Mouse (Mus musculus) spleen, adult 2 months (tissue): ENCODE results near the gene Taf3. TPM values are rescaled to one million over a fixed set of nuclear protein-coding genes. Genes with fewer than 3 reads are reported as not detected.

Experiments used
- DNase-seq, 2 experiments: peaks; one replicate each; pipeline versions ENCODE4 v3.0.0 to v3.0.0-alpha.2; 2012 to 2021; ENCODE audit warnings: low spot score in 2 of 2, low read depth in 1 of 2
- H3K27ac ChIP-seq: fragments of 200-500 bp; 2 replicates; pipeline ENCODE4 v1.5.1; 2012; ENCODE audit warnings: low read length, inconsistent platforms; ENCODE audit not compliant: insufficient read depth
- H3K27me3 ChIP-seq: fragments of 200-500 bp; 2 replicates; pipeline ENCODE4 v1.6.1; 2012; ENCODE audit warnings: mild to moderate bottlenecking, moderate library complexity, low read length, inconsistent platforms; ENCODE audit not compliant: control insufficient read depth, insufficient read depth
- H3K36me3 ChIP-seq: fragments of 200-500 bp; 2 replicates; pipeline ENCODE4 v1.6.1; 2012; ENCODE audit warnings: mild to moderate bottlenecking, low read length, inconsistent platforms; ENCODE audit not compliant: control insufficient read depth, insufficient read depth
- H3K4me1 ChIP-seq: fragments of 200-500 bp; 2 replicates; pipeline ENCODE4 v1.6.1; 2011; ENCODE audit warnings: inconsistent platforms; ENCODE audit not compliant: control insufficient read depth, insufficient read depth, insufficient read length
- H3K4me3 ChIP-seq: fragments of 200-500 bp; 2 replicates; pipeline ENCODE4 v1.5.1; 2011; ENCODE audit warnings: mild to moderate bottlenecking, inconsistent platforms; ENCODE audit not compliant: insufficient read depth, insufficient read length; ENCODE audit errors: extremely low read depth
- CTCF ChIP-seq: fragments of 200-500 bp; IDR thresholded peaks from 2 replicates; pipeline ENCODE4 v1.5.1; 2011; ENCODE audit warnings: mild to moderate bottlenecking, inconsistent platforms; ENCODE audit not compliant: insufficient read depth, insufficient read length, insufficient replicate concordance; ENCODE audit errors: extremely low read depth
- POLR2A ChIP-seq: fragments of 200-500 bp; IDR thresholded peaks from 2 replicates; pipeline ENCODE4 v1.6.1; 2011; ENCODE audit warnings: low read depth, low read length, inconsistent platforms
- WGBS: fragments of 180-500 bp; shearing (Covaris S2); methylation state at CpG from one replicate; pipeline ENCODE4 v1.1.7; 2018; 5-methylcytosine and 5-hydroxymethylcytosine counted together
- polyA plus RNA-seq: library from polyadenylated mRNA; depleted of rRNA; stranded (reverse); fragments of >200 nt; gene quantifications from 2 replicates; pipeline ENCODE4 v1.2.3, GENCODE M21; 2012; rRNA removed

Gene Taf3
- polyA plus RNA-seq, 1 experiment = 8.2 TPM

DNA sequence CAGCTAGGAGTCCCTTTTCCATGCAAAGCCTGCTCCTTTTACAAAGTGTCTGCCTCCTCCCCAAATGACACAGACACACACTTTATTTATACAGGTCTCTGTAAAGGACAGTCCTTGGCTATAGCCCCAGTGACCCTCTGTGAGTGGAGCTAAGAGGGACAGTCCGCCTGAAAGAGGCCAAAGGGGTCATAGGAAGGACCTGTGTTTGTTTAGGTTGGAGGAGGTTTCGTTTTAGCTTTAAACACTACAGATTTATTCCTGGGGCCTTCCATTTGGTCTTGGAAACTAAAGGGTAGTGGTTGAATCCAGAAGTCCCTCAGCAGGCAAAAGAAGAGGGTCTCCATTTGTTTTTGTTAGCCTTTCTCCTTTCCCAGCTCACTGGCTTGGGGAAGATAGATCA, 174.6 kb downstream of the Taf3 start:
- Histone ChIP-seq H3K27me3 (peaks cover 5% of the 10 kb centered on the region; the same call in 1 of the 2 replicates), H3K27ac (no peak overlapping the region), H3K4me3 (no peak overlapping the region), H3K4me1 (peaks cover 2% of the 10 kb centered on the region; the same call in 1 of the 2 replicates), H3K36me3 (0 out of 2 replicates have a peak, but pooled peaks cover 1% of the 10 kb centered on the region)
- TF ChIP-seq CTCF = no peak
- TF ChIP-seq POLR2A = no peak
- no peak for DNase-seq
- 66% methylated on average over 2 of the region's 2 CpGs for WGBS

DNA sequence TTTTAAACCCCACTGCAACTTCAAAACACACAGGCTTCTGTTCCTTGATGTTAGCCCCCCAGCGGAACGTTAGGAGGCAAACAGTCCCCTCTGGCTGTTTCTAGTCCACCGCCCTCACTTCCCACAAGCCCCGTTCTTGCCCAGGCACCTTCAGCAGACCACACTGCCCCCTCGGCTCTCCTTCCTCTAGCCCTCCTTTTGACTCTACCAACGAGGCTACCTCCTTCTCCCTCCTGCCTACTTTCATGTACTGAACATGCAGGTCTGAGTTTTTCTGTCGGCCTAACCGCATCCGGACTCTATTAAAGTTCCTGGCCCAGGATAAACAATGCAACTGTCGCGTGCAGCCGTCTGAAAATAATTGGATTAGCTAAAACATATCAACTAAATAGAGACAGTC, 175.7 kb downstream of the Taf3 start:
- peak overlapping the region; percentile 15; the same call in 1 of the 2 replicates for H3K4me3 ChIP-seq

DNA sequence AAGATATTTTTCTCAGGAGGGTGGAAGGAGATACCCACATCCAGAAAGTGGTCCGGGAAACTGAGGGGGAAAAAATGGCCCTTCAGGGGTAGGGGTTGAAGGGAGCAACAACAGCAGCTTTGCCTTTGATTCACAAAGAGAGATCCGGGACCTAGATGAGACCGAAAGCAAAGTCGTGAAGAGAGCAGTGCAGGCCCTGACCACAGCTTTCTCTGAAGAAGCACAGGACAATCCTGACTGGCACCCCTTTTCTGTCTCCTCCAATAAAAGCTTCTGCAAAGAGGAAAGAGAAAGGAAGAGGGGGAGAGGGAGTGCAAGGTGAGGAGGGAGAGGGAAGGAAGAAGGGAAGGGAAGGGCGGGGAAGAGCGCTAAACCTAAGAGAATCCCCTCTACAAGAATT, 176.6 kb downstream of the Taf3 start:
- DNase-seq = no peak
- Histone ChIP-seq H3K4me1 (no peaks in the 10 kb centered on the region), H3K36me3 (0 out of 2 replicates have a peak, but pooled peaks cover 1% of the 10 kb centered on the region), H3K4me3 (no peak overlapping the region), H3K27me3 (no peaks in the 10 kb centered on the region), H3K27ac (peak overlapping the region; percentile 60)
- 28% methylated on average over 6 of the region's 6 CpGs for WGBS
- TF ChIP-seq CTCF = no peak
- TF ChIP-seq POLR2A = no peak

More for the DNA sequence above, 175.7 kb downstream of the Taf3 start:
- Histone ChIP-seq H3K27ac (peak overlapping the region; percentile 68), H3K4me1 (peaks cover 2% of the 10 kb centered on the region; the same call in 1 of the 2 replicates), H3K36me3 (0 out of 2 replicates have a peak, but pooled peaks cover 1% of the 10 kb centered on the region), H3K27me3 (no peaks in the 10 kb centered on the region)
- TF ChIP-seq CTCF (no peak), POLR2A (no peak)
- WGBS = 11% methylated on average over 12 of the region's 12 CpGs
- no peak for DNase-seq

DNA sequence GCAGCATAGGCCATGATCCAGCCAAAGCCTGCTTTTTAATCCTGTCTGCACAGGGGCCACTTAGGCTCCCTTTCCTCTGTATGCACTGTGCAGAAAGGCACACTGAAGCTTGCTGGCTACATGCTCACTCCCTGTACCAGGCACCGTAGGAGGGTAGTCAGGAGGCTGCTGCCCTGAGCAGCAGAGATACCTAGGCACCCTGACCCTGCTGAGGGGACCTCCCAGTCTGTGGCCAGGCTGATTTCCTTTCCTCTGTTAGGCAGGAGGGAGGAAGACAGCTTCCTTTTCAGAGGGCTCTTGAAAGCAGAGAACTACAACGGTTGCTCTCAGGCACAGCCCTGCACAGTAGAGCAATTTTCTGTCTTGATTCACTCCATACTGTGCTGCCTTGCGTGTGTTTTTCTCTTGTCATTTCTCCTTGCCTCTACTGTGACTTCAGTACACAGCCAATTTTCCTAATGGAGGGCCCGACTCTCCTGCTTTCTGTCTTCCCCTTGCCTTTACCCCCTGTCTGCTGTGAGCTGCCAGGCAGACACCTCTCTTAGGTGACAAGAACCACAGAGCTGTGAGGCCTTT, 177.2 kb downstream of the Taf3 start:
- Histone ChIP-seq H3K4me1 (no peaks in the 10 kb centered on the region), H3K4me3 (no peak overlapping the region), H3K27me3 (no peaks in the 10 kb centered on the region), H3K36me3 (0 out of 2 replicates have a peak, but pooled peaks cover 1% of the 10 kb centered on the region), H3K27ac (peak overlapping the region; percentile 60)
- no peak for DNase-seq
- TF ChIP-seq POLR2A = no peak
- TF ChIP-seq CTCF = no peak
- WGBS = 8% methylated on average over 4 of the region's 4 CpGs

DNA sequence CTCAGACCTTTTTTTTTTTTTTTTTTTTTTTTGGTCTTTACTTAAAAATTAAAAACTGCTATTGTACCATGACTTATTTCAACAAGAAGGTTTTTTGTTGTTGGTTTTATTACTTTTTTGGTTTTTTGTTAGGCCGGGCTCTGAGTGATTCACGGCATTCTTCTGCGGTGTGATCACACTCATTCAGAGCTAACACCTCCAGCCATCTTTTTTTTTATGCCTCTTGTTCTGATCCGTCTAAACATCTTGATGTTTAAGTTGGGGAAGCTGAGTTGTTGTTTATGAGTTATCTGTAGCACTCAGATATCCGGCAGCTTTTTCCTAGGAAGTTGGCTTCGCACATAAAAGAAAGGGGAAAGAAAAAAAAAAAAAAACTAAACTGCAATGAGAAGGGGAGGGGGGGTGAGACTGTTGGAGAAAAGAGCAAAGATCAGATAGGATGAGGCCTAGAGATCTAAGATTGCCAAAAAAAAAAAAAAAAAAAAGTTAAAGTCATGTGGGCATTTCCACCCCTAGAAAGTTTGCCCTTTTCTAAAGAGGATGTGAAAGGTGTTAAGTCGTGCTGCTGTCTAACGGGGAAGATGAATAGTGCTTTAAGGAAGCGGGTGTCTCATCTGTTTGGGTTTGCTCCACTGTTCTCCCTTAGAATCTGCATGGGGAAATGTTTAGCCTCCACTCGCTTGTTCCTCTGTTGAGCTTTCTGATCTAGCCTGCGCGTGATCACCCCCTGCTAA, 181.1 kb downstream of the Taf3 start:
- TF ChIP-seq POLR2A (no peak), CTCF (no peak)
- no peaks in the 10 kb centered on the region for H3K27me3 ChIP-seq
- WGBS = 47% methylated on average over 12 of the region's 12 CpGs
- H3K36me3 ChIP-seq = no peaks in the 10 kb centered on the region
- H3K4me3 ChIP-seq = no peak overlapping the region
- DNase-seq = no peak
- no peaks in the 10 kb centered on the region for H3K4me1 ChIP-seq
- no peak overlapping the region for H3K27ac ChIP-seq

Other genes starting within 250 kb of the Taf3 start
- gene 4930412O13Rik, start 167.3 kb downstream of the Taf3 start, polyA plus RNA-seq = not detected in 2 replicates
- gene 9230102O04Rik, start 159.1 kb downstream of the Taf3 start, polyA plus RNA-seq = not detected in 2 replicates
- 5.9 and 9.6 TPM in 2 replicates for gene Gata3, start 158.6 kb downstream of the Taf3 start, polyA plus RNA-seq
- gene Atp5c1, start 31.9 kb upstream of the Taf3 start, polyA plus RNA-seq = 107 and 116 TPM in 2 replicates
- 2.2 and 2.7 TPM in 2 replicates for gene Kin, start 32.0 kb upstream of the Taf3 start, polyA plus RNA-seq
- gene Itih2, start 82.8 kb upstream of the Taf3 start, polyA plus RNA-seq = 0.14 and 0.19 TPM in 2 replicates
- gene Itih5, start 105.0 kb upstream of the Taf3 start, polyA plus RNA-seq = 2.1 and 2.2 TPM in 2 replicates